Mouse (Mus musculus) heart, postnatal 10 days (tissue): Measurements from ENCODE around the gene Trnt1. TPM values are rescaled to one million over a fixed set of nuclear protein-coding genes. Genes with fewer than 3 reads are reported as not detected.

Source experiments
- DNase-seq, 2 experiments: peaks; one replicate each; pipeline ENCODE4 v3.0.0; 2021
- intact Hi-C: fragments of 180-260 bp; cut with DNase I; formaldehyde crosslinking; loops from one replicate; pipeline ENCODE4 v1.15.1; 2025
- total RNA-seq, 2 experiments: library from RNA; stranded (reverse); gene quantifications; 2 replicates each; pipeline ENCODE4 v1.2.3; 2021

The Trnt1 gene
- total RNA-seq, 2 experiments from 2014 or later: 34.9 to 35.7 TPM

- intact Hi-C loops: loop anchor here (5.0 kb wide), 1 partner anchor 33 kb away; the partner anchor contains the start of gene Crbn
- DNase-seq: no peak
These were observed 458 bp downstream of the Trnt1 start for GRCm38 (mm10) chr6:106769290-106769866.

GRCm38 (mm10) chr6:106770046-106770445, 1.1 kb downstream of the Trnt1 start:
- intact Hi-C loops: no loop called here
- DNase-seq: no peak

GRCm38 (mm10) chr6:106787138-106787537, 18.2 kb downstream of the Trnt1 start:
- DNase-seq: no peak
- intact Hi-C loops: no loop called here

- no peak for DNase-seq
- intact Hi-C loops: no loop called here
These were observed 22.5 kb downstream of the Trnt1 start for GRCm38 (mm10) chr6:106791429-106791828.

- no peak for DNase-seq
- intact Hi-C loops: no loop called here
These were observed 23.6 kb downstream of the Trnt1 start for GRCm38 (mm10) chr6:106792486-106792885.

GRCm38 (mm10) chr6:106793088-106793487, 24.2 kb downstream of the Trnt1 start:
- intact Hi-C loops: no loop called here
- DNase-seq: no peak

- intact Hi-C loops: no loop called here
- no peak for DNase-seq
These were observed 24.7 kb downstream of the Trnt1 start for GRCm38 (mm10) chr6:106793621-106794020.

- intact Hi-C loops: no loop called here
- DNase-seq: no peak
These were observed 25.3 kb downstream of the Trnt1 start for GRCm38 (mm10) chr6:106794094-106794814.

GRCm38 (mm10) chr6:106799333-106800226, 30.7 kb downstream of the Trnt1 start, which contains the start of gene Crbn:
Gene Crbn (minus strand): TSS chr6:106800077.
- intact Hi-C loops: loop anchor here (2.0 to 5.0 kb wide), 3 partner anchors 32 to 1258 kb away; partner anchors contain the start of gene Trnt1
- peak; percentile 92 to 95 for DNase-seq

GRCm38 (mm10) chr6:106800227-106800557, 31.3 kb downstream of the Trnt1 start:
- DNase-seq: no peak
- intact Hi-C loops: loop anchor here (2.0 to 5.0 kb wide), 3 partner anchors 33 to 1257 kb away; partner anchors contain the start of gene Trnt1

GRCm38 (mm10) chr6:106804904-106805303, 36.0 kb downstream of the Trnt1 start:
- DNase-seq: peak; percentile 10 to 34

GRCm38 (mm10) chr6:106809161-106809560, 40.2 kb downstream of the Trnt1 start:
- no peak for DNase-seq
- intact Hi-C loops: no loop called here

More at GRCm38 (mm10) chr6:106804904-106805303, 36.0 kb downstream of the Trnt1 start:
- intact Hi-C loops: loop anchor here (5.0 kb wide), 2 partner anchors 38 to 1252 kb away; partner anchors contain the start of gene Trnt1

GRCm38 (mm10) chr6:106810686-106811085, 41.8 kb downstream of the Trnt1 start:
- no peak for DNase-seq
- intact Hi-C loops: no loop called here

GRCm38 (mm10) chr6:106819246-106819645, 50.3 kb downstream of the Trnt1 start:
- no peak for DNase-seq
- intact Hi-C loops: no loop called here

GRCm38 (mm10) chr6:106819906-106820305, 51.0 kb downstream of the Trnt1 start:
- DNase-seq: no peak
- intact Hi-C loops: no loop called here

GRCm38 (mm10) chr6:106820566-106820965, 51.6 kb downstream of the Trnt1 start:
- DNase-seq: peak; percentile 24
- intact Hi-C loops: no loop called here

GRCm38 (mm10) chr6:106822329-106822728, 53.4 kb downstream of the Trnt1 start:
- intact Hi-C loops: no loop called here
- no peak for DNase-seq
